Mouse (Mus musculus): ENCODE results near the gene Muc15. TPM values are rescaled to one million over a fixed set of nuclear protein-coding genes. Genes with fewer than 3 reads are reported as not detected.

Gene Muc15
- polyA plus RNA-seq, 1 experiment from 2014 or later, result 0.10 TPM

- 78% methylated on average over 3 of the region's 3 CpGs for WGBS
- Histone ChIP-seq H3K27ac (no peak overlapping the region), H3K9me3 (no peaks in the 10 kb centered on the region)
Observed at GRCm38 (mm10) chr2:110787396-110787795, 66.3 kb downstream of the Muc15 start.

More at GRCm38 (mm10) chr2:110787396-110787795, 66.3 kb downstream of the Muc15 start:
- H3K9ac ChIP-seq, result no peak overlapping the region
- no peaks in the 10 kb centered on the region for H3K27me3 ChIP-seq
- H3K4me1 ChIP-seq, result no peaks in the 10 kb centered on the region
- H3K36me3 ChIP-seq, result no peaks in the 10 kb centered on the region
- ATAC-seq (ENCODE audit: insufficient number of reproducible peaks, insufficient read depth, low FRiP score, low TSS enrichment), result no peak
- no peak overlapping the region for H3K4me3 ChIP-seq
- no peak overlapping the region for H3K4me2 ChIP-seq (replicated peaks)

Other genes starting within 250 kb of the Muc15 start
- gene Slc5a12, start 124.0 kb upstream of the Muc15 start, polyA plus RNA-seq (2016; fragmentation: Nextera tagmentation; extraction: Ambion mirVana), result not detected in 2 replicates
- 0.34 and 0.69 TPM in 2 replicates for gene Ano3, start 229.6 kb downstream of the Muc15 start, polyA plus RNA-seq (2016; fragmentation: Nextera tagmentation; extraction: Ambion mirVana)

Data from embryonic facial prominence, embryonic 12.5 days (tissue).